Mouse (Mus musculus) brain, embryonic 14.5 days (tissue): Measurements from ENCODE around the gene Wbp11. TPM values are rescaled to one million over a fixed set of nuclear protein-coding genes. Genes with fewer than 3 reads are reported as not detected.
"Not testable (repeated sequence)": the region's sequence is repeated elsewhere in the genome, so short reads cannot be mapped to it uniquely, and the experiment has no call there.

Source experiments
- DNase-seq: peaks from one replicate; pipeline ENCODE4 v3.0.0-alpha.2; 2011; ENCODE audit warnings: low read depth
- CTCF ChIP-seq: fragments of 200-500 bp; IDR thresholded peaks from 2 replicates; pipeline ENCODE4 v1.5.1; 2012; ENCODE audit warnings: inconsistent platforms, mild to moderate bottlenecking, moderate library complexity, borderline replicate concordance; ENCODE audit not compliant: insufficient read depth, insufficient read length; ENCODE audit errors: extremely low read depth
- POLR2A ChIP-seq: fragments of 200-500 bp; IDR thresholded peaks from 2 replicates; pipeline ENCODE4 v1.6.1; 2012; ENCODE audit warnings: mild to moderate bottlenecking, inconsistent platforms, borderline replicate concordance; ENCODE audit not compliant: poor library complexity, insufficient read depth, insufficient read length, severe bottlenecking; ENCODE audit errors: extremely low read depth
- polyA plus RNA-seq: library from polyadenylated mRNA; depleted of rRNA; stranded (reverse); fragments of >200 nt; gene quantifications from 2 replicates; pipeline ENCODE4 v1.2.3, GENCODE M21; 2012

Wbp11 gene
- polyA plus RNA-seq, 1 experiment = 81.9 TPM

GRCm38 (mm10) chr6:136808631-136809046, 19.4 kb downstream of the Wbp11 start:
- peak; percentile 23 for DNase-seq
- no peak for TF ChIP-seq POLR2A

- TF ChIP-seq CTCF (no peak), POLR2A (0 out of 2 replicates have a peak, but pooled peaks have one; percentile 21)
- peak; percentile 99 for DNase-seq
These were observed 20.0 kb downstream of the Wbp11 start, which contains the start of gene H2afj for GRCm38 (mm10) chr6:136808014-136808417. TSS of gene H2afj (plus strand) at chr6:136808244.

- TF ChIP-seq CTCF = no peak
- no peak for DNase-seq
These were observed 20.5 kb downstream of the Wbp11 start for GRCm38 (mm10) chr6:136807395-136808013.

- TF ChIP-seq POLR2A = no peak
- TF ChIP-seq CTCF = no peak
- no peak for DNase-seq
These were observed 21.2 kb downstream of the Wbp11 start for GRCm38 (mm10) chr6:136806819-136807218.

- TF ChIP-seq POLR2A (no peak), CTCF (no peak)
- DNase-seq = no peak
These were observed 22.6 kb downstream of the Wbp11 start for GRCm38 (mm10) chr6:136805409-136805775.

GRCm38 (mm10) chr6:136804705-136805408, 23.2 kb downstream of the Wbp11 start:
- no peak for TF ChIP-seq CTCF
- TF ChIP-seq POLR2A = no peak
- DNase-seq = no peak

GRCm38 (mm10) chr6:136803739-136804633, 24.0 kb downstream of the Wbp11 start, which contains the start of gene Hist4h4:
TSS of gene Hist4h4 (minus strand) at chr6:136804415.
- peak; percentile 97 for DNase-seq

GRCm38 (mm10) chr6:136803093-136803738, 24.8 kb downstream of the Wbp11 start:
- no peak for DNase-seq
- TF ChIP-seq POLR2A = no peak
- TF ChIP-seq CTCF = no peak

More at GRCm38 (mm10) chr6:136803739-136804633, 24.0 kb downstream of the Wbp11 start, which contains the start of gene Hist4h4:
- no peak for TF ChIP-seq CTCF
- peak; percentile 81; the same call in 1 of the 2 replicates for TF ChIP-seq POLR2A

GRCm38 (mm10) chr6:136801274-136801673, 26.8 kb downstream of the Wbp11 start:
- TF ChIP-seq POLR2A (no peak), CTCF (no peak)
- no peak for DNase-seq

GRCm38 (mm10) chr6:136800710-136801109, 27.3 kb downstream of the Wbp11 start:
- no peak for TF ChIP-seq CTCF
- TF ChIP-seq POLR2A = no peak
- no peak for DNase-seq

- not testable (repeated sequence) for DNase-seq
These were observed 29.9 kb downstream of the Wbp11 start for GRCm38 (mm10) chr6:136797874-136798693.
